Mouse (Mus musculus) MEL (cell line): ENCODE measurements around the gene Gm42715.

Source experiments
- CTCF ChIP-seq, 3 experiments: IDR thresholded peaks in 2 of 3; conservative IDR thresholded peaks in 1 of 3; 2 replicates each; pipeline ENCODE4 v1.5.1; 2011 to 2012; ENCODE audit warnings: low read length in 3 of 3, low read depth in 2 of 3, mild to moderate bottlenecking in 2 of 3, improper control_type of control experiment in 1 of 3, inconsistent platforms in 1 of 3, mixed read lengths in 1 of 3, moderate library complexity in 1 of 3; ENCODE audit not compliant: control insufficient read depth in 1 of 3, insufficient read depth in 1 of 3, poor library complexity in 1 of 3, severe bottlenecking in 1 of 3
- E2F4 ChIP-seq: IDR thresholded peaks from 2 replicates; pipeline ENCODE4 v1.6.1; 2011; ENCODE audit warnings: low read depth, low read length, improper control_type of control experiment, borderline replicate concordance
- GABPA ChIP-seq: IDR thresholded peaks from 2 replicates; pipeline ENCODE4 v1.6.1; 2012; ENCODE audit warnings: low read depth, mild to moderate bottlenecking, inconsistent platforms, low read length, improper control_type of control experiment, moderate library complexity
- GATA1 ChIP-seq: IDR thresholded peaks from 2 replicates; pipeline ENCODE4 v1.6.1; 2011; ENCODE audit warnings: low read depth, low read length, improper control_type of control experiment
- KAT2A ChIP-seq: conservative IDR thresholded peaks from 2 replicates; pipeline ENCODE4 v1.6.1; 2012; ENCODE audit warnings: low read depth, low read length, improper control_type of control experiment, inconsistent platforms
- MEF2A ChIP-seq: IDR thresholded peaks from 2 replicates; pipeline ENCODE4 v1.6.1; 2014; ENCODE audit warnings: low read depth, mild to moderate bottlenecking, inconsistent platforms, low read length, improper control_type of control experiment; ENCODE audit not compliant: poor library complexity, insufficient replicate concordance, severe bottlenecking; ENCODE audit errors: extremely low read depth
- RAD21 ChIP-seq: IDR thresholded peaks from 2 replicates; pipeline ENCODE4 v1.6.1; 2011; ENCODE audit warnings: mild to moderate bottlenecking, low read depth, low read length, improper control_type of control experiment
- USF1 ChIP-seq: IDR thresholded peaks from 2 replicates; pipeline ENCODE4 v1.6.1; 2014; ENCODE audit warnings: low read depth, mild to moderate bottlenecking, inconsistent platforms, low read length, improper control_type of control experiment, moderate library complexity
- ZC3H11A ChIP-seq: IDR thresholded peaks from 2 replicates; pipeline ENCODE4 v1.6.1; 2012; ENCODE audit warnings: low read depth, mild to moderate bottlenecking, inconsistent platforms, low read length, improper control_type of control experiment

DNA sequence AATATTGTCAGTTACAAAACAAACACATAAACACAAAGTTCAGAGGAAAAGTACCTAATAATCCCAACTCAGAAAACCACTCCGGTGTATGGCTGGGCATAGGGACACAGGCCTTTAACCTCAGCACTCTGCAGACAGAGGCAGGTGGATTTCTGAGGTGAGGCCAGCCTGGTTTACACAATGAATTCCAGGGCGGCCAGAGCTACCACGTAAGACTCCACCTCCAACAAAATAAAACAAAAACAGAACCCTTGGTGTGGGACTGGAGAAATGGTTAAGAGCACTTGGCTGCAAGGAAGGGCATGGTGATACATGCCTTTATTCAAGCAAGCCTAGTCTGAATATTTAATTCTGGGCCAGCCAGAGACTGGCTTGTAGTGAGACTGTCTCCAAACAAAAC, 27.5 kb upstream of the Gm42715 start:
- TF ChIP-seq ZC3H11A (no peak), CTCF (IDR thresholded peaks at IDR 0.05 in 2 of 3, conservative IDR thresholded peaks at IDR 0.05 in 1 of 3; ENCODE audit: control insufficient read depth in 1 of 3, insufficient read depth in 1 of 3, low read depth in 2 of 3, low read length in 3 of 3, poor library complexity in 1 of 3, severe bottlenecking in 1 of 3) (no peak), RAD21 (no peak), GATA1 (no peak), USF1 (no peak), KAT2A (no peak), MEF2A (no peak), GABPA (no peak), E2F4 (no peak)
